Mouse (Mus musculus) MEL (cell line): Measurements from ENCODE around the gene Rsad2.

Source experiments
- CTCF ChIP-seq, 3 experiments: IDR thresholded peaks in 2 of 3; conservative IDR thresholded peaks in 1 of 3; 2 replicates each; pipeline ENCODE4 v1.5.1; 2011 to 2012; ENCODE audit warnings: low read length in 3 of 3, low read depth in 2 of 3, mild to moderate bottlenecking in 2 of 3, improper control_type of control experiment in 1 of 3, inconsistent platforms in 1 of 3, mixed read lengths in 1 of 3, moderate library complexity in 1 of 3; ENCODE audit not compliant: control insufficient read depth in 1 of 3, insufficient read depth in 1 of 3, poor library complexity in 1 of 3, severe bottlenecking in 1 of 3
- E2F4 ChIP-seq: IDR thresholded peaks from 2 replicates; pipeline ENCODE4 v1.6.1; 2011; ENCODE audit warnings: low read depth, low read length, improper control_type of control experiment, borderline replicate concordance
- HCFC1 ChIP-seq: IDR thresholded peaks from 2 replicates; pipeline ENCODE4 v1.6.1; 2012; ENCODE audit warnings: low read depth, mild to moderate bottlenecking, inconsistent platforms, low read length, improper control_type of control experiment, moderate library complexity
- KAT2A ChIP-seq: conservative IDR thresholded peaks from 2 replicates; pipeline ENCODE4 v1.6.1; 2012; ENCODE audit warnings: low read depth, low read length, improper control_type of control experiment, inconsistent platforms
- MEF2A ChIP-seq: IDR thresholded peaks from 2 replicates; pipeline ENCODE4 v1.6.1; 2014; ENCODE audit warnings: low read depth, mild to moderate bottlenecking, inconsistent platforms, low read length, improper control_type of control experiment; ENCODE audit not compliant: poor library complexity, insufficient replicate concordance, severe bottlenecking; ENCODE audit errors: extremely low read depth
- NELFE ChIP-seq: IDR thresholded peaks from 2 replicates; pipeline ENCODE4 v1.6.1; 2011; ENCODE audit warnings: low read depth, low read length, improper control_type of control experiment
- NRF1 ChIP-seq: IDR thresholded peaks from 2 replicates; pipeline ENCODE4 v1.6.1; 2014; ENCODE audit warnings: low read depth, mild to moderate bottlenecking, inconsistent platforms, low read length, improper control_type of control experiment, moderate library complexity; ENCODE audit not compliant: poor library complexity, insufficient read depth, severe bottlenecking
- POLR2A ChIP-seq, 2 experiments: IDR thresholded peaks; 2 replicates each; pipeline ENCODE4 v1.6.1; 2011 to 2012; ENCODE audit warnings: low read length in 2 of 2, mild to moderate bottlenecking in 2 of 2, control low read depth in 1 of 2, improper control_type of control experiment in 1 of 2, low read depth in 1 of 2, moderate library complexity in 1 of 2; ENCODE audit not compliant: control insufficient read depth in 1 of 2, insufficient read depth in 1 of 2, poor library complexity in 1 of 2
- SIN3A ChIP-seq: IDR thresholded peaks from 2 replicates; pipeline ENCODE4 v1.6.1; 2012; ENCODE audit warnings: low read length, improper control_type of control experiment, inconsistent platforms
- ZMIZ1 ChIP-seq: IDR thresholded peaks from 2 replicates; pipeline ENCODE4 v1.6.1; 2012; ENCODE audit warnings: low read depth, mild to moderate bottlenecking, inconsistent platforms, low read length, improper control_type of control experiment, moderate library complexity

DNA sequence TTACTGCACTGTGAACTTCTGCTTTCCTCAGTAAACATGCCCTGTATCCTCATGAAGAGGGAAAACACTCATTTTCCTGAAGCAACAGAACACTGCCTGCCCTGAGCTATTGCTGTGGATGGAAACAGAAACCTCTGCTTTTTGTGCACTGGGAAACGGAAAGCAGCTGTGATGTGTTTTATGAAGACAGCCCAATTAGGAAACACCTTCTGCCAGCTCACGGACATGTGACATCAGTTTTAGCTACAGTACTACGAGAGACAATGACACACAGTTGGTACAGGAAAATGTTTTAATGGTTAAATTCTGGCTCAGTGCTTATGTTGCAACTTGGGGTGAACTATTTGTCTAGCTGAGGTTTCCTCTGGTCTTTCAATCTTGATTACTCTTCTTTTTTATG is 16.9 kb downstream of the Rsad2 start:
- TF ChIP-seq POLR2A (IDR thresholded peaks at IDR 0.05; ENCODE audit: control insufficient read depth in 1 of 2, insufficient read depth in 1 of 2, low read depth in 1 of 2, low read length in 2 of 2, poor library complexity in 1 of 2) (no peak), CTCF (IDR thresholded peaks at IDR 0.05 in 2 of 3, conservative IDR thresholded peaks at IDR 0.05 in 1 of 3; ENCODE audit: control insufficient read depth in 1 of 3, insufficient read depth in 1 of 3, low read depth in 2 of 3, low read length in 3 of 3, poor library complexity in 1 of 3, severe bottlenecking in 1 of 3) (no peak), MEF2A (no peak), SIN3A (no peak), KAT2A (no peak), NELFE (no peak), HCFC1 (no peak), E2F4 (no peak), ZMIZ1 (no peak), NRF1 (no peak)
